Mouse (Mus musculus): ENCODE results near the gene Fam214a. TPM values are rescaled to one million over a fixed set of nuclear protein-coding genes. Genes with fewer than 3 reads are reported as not detected.

Gene Fam214a
- polyA plus RNA-seq, 1 experiment from 2014 or later: 10.3 TPM

Other genes starting within 250 kb of the Fam214a start
- 0.92 and 1.2 TPM in 2 replicates for gene Onecut1, start 91.0 kb upstream of the Fam214a start, polyA plus RNA-seq (2016; fragmentation: Nextera tagmentation; extraction: Ambion mirVana)
- gene Arpp19, start 84.7 kb downstream of the Fam214a start, polyA plus RNA-seq (2016; fragmentation: Nextera tagmentation; extraction: Ambion mirVana): 351 and 362 TPM in 2 replicates
- gene Myo5a, start 118.1 kb downstream of the Fam214a start, polyA plus RNA-seq (2016; fragmentation: Nextera tagmentation; extraction: Ambion mirVana): 22.8 and 24.5 TPM in 2 replicates

Measured in forebrain, embryonic 10.5 days (tissue).